Mouse (Mus musculus) heart, postnatal 36 days (tissue): ENCODE results near the gene Thsd4. TPM values are rescaled to one million over a fixed set of nuclear protein-coding genes. Genes with fewer than 3 reads are reported as not detected.

Experiments
- DNase-seq, 2 experiments: peaks; one replicate each; pipeline ENCODE4 v3.0.0; 2021 to 2022
- intact Hi-C: fragments of 180-260 bp; cut with DNase I; formaldehyde crosslinking; loops from one replicate; pipeline ENCODE4 v1.15.1; 2025
- total RNA-seq, 2 experiments: library from RNA; stranded (reverse); gene quantifications; 2 replicates each; pipeline ENCODE4 v1.2.3; 2021

Thsd4 gene
- total RNA-seq, 2 experiments from 2014 or later: 5.4 to 6.6 TPM

DNA sequence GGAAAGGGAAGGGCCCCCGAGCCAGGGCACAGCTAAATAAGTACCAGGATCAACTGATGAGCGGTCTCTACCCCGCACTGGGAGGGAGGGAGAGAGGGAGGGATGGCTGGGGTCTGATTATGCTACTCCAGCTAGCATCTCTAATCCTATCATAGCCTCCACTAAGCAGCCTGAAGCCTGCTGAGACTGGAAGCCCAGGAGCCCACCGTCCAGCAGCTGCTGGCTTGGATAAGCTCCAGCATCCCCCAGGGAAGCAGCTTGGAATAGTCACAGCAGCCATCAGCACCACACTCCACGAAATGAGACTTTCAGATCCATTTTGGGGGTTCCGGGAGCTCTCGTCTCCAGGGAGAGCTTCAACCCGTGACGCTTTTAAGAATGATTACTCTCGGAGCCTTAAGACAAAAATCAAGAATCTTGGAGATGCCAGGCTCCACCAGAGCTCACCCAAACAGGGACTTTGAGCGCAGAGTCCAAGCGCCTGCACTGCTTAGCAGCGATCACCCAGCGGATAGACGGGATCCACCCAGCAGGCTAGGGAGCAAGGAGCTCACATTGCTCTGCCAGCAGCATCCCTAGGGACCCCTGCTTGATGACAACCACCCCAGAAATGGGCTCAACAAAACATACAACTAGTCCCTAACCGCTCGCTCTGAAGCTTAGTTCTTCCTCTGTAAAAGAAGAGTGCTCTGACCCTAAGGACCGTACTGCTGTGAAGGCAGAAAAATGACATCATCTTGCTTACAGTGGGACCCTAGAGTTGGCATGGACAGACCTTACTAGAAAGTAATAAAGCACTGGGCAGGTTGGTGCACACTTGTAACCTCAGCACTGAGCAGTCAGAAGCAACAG is 64.3 kb downstream of the Thsd4 start:
- intact Hi-C loops: no loop called here
- peak; percentile 46 to 51 for DNase-seq

DNA sequence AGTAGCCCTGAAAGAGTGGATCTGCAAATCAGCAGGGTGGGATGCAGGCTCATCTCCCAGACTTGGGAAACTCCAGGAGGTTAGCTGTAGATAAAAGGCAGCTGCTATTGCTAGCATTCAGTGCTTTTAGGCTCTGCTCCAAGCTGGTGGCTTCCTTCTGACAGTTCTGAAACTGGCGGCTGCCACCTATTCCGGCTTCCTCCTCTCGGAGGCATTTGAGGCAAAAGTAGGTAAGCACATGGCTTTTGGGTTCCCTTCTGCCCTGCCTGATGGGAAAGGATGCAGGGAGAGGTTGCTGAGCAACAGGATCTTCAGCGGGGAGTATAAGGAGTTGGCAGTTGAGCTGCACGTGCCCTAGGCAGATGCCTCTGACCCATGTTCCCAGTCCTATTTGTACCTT is 65.2 kb downstream of the Thsd4 start:
- intact Hi-C loops: no loop called here
- DNase-seq: no peak

DNA sequence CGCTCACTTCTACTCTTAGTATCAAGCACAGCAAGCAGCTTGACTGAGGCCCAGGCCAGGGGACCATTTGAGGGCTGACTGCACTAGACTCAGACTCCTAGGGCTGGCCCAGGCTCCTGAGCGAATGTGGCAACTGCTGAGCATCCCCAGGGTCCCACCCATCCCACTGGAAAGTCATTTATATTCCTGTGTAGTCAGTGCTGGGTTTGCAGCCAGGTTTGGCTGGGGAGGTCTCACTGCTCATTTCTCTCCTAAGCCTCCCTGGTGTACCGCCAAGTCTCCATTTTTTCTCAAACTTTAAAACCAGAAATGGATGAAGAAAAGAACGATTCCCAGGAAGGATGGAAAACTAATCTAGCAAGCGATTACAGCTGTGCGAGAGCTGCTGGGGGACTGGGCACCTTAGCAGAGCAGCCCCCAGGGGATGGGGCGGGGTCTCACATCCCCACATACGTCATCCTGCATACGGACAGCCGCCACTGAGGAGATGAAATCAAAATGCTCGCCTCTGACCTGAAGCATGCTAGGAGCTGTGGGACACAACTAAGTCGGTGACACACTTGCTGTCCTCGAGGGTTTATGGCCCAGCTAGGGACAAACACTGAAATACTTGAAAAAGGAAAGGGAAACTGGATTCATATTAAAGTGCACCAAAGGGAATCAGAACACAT is 67.3 kb downstream of the Thsd4 start:
- intact Hi-C loops: no loop called here

DNA sequence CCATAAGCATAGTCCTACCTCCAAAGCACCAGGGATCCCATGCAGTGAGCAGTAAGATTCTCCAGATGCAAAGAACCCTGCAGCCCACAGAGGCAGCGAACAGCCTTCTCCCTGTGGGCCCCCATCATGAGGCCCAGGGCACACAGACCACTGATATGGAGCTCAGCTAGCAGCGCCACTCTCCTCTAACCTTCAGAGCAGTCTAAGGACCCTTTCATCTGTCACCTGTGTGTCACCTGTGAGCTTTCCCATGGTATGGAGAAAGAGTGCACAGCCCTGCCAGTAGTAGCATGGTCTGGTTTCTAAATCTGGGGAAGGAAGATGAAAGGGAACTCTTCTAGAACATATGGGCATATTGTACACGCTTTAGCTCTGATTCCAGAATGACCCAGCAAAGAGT is 72.3 kb downstream of the Thsd4 start:
- intact Hi-C loops: no loop called here
- DNase-seq: no peak

More for the DNA sequence above, 67.3 kb downstream of the Thsd4 start:
- no peak for DNase-seq

DNA sequence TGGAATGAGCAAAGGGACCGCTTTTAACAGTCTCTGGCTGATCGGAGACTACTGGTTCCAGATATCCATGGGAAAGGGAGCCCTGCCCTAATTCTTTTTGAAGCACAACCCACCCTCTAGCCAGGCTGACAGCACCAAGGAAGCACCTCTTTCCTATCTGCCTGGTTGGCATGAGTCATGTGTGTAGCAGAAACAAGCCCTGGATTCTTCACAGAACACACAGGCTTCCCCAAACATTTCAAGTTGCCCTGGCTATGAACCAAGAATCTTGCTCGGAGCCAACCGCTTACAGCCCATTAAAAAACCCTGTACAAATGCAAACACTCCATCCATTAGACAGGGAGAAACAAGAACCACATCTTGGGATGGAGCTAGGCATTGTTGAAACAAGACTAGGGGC is 76.0 kb downstream of the Thsd4 start:
- peak in 1 of 2 experiments; percentile 7 for DNase-seq
- intact Hi-C loops: no loop called here

DNA sequence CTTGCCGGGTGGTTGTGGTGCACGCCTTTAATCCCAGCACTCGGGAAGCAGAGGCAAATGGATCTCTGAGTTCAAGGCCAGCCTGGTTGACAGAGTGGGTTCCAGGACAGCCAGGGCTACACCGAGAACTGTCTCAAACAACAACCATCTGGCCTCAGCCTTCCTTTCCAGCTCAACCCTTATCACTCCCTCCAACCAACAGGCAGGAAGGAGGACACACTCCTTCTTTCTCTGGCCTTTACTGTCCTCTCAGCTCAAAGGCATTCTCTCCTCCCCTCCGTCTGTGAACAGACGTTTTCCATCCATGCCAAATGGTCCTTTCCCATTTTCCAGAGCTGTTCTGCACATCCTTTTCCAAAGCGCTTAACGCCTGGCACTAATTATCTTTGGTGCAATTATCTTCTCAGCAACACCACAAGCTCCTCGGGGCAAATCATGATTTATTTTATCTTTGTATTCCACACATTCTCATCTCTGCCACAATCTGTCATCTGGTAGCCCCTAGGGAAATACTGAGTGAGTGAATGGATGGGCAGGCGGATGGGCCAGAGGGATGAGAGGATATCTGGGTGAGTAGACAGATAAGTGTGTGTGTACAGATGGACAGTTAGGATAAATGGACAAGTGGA is 80.5 kb downstream of the Thsd4 start:
- intact Hi-C loops: no loop called here
- no peak for DNase-seq

DNA sequence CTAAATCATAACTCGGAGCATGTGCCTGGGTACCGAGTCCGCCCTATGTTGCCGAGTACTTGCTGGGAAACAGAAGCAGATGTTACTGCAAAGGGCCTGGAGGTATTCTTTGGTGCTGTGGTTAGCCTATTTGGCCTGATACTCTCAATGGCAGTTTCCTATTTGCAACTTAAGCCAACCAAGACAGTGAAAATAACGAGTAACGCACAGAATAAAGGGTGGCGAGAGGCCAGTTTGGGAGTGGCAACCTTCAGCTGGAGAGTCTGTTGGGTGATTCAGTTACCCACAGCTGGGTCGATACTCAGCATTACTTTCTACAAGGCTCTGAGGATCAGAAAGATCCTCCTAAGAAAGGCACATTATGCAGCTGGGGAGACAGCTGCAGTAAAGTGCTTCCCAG is 81.3 kb downstream of the Thsd4 start:
- intact Hi-C loops: no loop called here
- no peak for DNase-seq

DNA sequence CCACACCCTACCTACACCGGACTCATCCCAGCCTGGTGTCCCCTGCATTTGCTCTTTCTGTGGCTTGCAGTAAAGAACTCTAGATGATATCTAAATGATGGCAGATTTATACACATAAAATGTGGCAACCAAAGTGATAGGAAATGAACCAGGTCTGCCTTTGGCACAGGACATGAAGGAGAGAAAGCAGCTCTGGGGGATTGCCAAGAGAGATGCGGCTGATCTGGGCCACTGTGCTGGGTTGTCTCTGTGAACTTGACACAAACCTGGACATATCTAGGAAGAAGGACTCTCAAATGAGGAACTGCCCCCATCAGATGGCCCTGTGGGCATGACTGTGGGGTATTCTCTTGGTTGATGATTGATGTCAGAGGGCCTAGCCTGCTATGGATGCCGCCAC is 85.6 kb downstream of the Thsd4 start:
- intact Hi-C loops: no loop called here
- DNase-seq: no peak

DNA sequence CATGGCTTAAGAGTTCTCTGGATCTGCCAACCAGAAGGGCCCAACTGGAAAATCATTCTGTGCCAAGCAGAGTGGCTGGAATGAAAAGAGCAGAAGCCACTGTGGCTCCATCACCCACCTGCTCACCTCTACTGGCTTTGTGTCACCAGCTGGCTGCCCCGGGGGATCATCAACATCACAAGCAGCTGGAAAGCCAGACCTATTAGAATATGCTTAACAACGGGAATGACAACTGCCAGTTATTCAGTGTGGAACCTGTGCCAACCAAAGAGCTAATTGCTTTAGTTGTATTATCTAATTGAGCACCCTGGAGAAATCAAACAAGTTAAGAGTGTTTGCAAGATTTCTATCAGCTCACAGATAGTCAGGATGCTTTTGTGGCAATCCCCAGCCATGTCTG is 87.8 kb downstream of the Thsd4 start:
- intact Hi-C loops: no loop called here
- no peak for DNase-seq

DNA sequence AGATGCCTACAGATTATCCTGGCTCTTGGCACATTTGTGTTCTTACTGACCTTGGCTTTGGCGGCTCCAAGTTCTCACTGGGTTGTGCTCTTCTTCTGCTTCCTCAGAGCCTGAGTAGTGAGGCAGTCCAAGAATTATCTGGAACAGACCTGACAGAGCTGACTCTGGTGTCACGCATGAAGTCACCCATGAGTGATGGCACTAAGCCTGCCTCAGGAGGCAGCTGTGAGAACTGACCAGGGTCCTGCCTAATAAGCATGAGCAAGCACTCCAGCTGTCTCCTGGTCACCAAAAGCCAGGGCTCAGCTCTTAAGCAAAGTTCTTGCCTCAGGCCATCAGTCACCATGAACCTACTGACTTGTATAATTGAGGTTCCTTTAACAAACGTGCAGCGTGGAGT is 89.9 kb downstream of the Thsd4 start:
- intact Hi-C loops: no loop called here

DNA sequence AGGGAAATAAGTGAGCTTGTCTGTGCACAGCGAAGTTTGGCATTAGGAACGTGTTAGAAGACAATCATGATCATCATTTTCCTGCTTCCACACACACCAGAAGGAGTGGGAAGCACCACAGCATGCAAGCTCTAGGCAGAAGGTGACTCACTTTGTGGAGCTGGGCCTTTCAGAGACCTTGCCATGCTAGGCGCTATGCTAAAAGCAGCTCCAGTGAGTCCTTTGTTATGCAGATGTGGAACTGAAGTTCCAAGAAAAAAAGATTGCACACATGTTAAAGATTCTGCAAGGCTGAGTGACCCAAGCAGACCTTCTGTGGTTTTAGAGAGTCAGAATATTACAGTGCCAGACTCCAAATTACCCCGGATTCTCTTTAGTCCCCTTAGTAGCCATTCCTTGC is 91.8 kb downstream of the Thsd4 start:
- no peak for DNase-seq
- intact Hi-C loops: no loop called here

More for the DNA sequence above, 89.9 kb downstream of the Thsd4 start:
- no peak for DNase-seq

DNA sequence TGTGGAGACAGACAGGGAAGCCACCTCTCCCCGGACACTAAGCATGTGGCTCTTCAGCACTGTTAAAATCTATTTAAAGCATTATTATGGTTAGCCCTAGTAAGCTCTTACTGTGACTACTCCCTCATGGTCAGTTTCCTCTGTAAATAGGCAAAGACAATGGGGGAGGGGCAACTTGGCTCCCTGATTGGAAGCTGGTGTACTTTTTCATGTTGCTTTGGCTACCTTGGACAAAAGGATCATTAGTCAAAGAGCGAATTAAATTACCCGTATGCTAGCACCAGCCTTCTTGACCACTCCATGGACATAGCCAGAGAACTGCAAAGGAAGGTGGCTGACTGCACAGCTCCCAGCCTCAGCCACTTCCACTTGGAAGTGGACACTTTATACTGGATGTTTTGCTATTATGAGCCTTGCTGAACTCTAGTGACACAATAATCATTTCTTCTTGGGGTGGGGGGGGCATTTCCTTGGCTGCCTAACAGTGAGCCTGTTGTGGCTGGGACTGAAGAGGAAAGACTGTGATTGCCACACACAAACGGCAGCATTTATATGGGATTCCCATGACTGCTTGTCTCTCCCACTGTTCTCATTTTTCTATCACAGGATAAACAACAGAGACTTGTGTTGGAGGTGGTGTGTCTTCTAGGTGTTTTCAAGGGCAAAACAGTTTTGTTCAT is 107.6 kb downstream of the Thsd4 start:
- intact Hi-C loops: no loop called here
- no peak for DNase-seq

DNA sequence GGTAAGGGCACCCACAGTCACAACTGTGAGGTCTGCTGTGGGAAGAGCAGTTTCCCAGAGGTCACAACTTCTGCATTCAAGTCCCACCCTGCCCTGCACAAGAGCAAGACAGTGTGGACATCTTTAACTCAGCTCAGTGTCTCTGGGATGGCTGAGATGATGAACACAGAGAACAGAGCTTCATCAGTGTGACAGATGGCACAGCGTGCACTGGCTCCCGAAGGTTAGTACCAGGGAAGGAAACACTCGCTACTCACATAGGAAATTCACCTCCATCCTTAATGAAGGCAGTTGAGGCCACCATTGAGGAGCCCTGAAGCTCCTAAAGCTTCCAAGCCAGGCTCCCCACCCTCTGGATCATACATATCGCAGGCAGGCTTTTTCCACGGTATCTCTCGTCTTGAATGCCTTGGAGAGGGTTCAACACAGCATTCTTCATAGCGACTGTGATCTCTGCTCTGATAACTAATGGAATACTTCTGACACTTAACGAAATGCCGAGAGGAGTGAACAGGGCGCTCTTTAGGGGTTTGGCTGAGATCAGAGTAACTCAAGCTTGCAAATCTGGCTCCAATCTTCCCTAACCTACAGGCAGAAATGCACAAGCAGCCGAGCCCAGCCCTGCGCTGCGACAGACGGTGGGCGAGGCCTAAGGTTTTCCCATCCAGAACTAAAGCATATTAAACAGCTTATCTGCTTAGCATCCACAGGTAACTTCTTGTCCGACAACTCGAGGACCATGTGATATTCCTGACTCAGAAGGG is 110.8 kb downstream of the Thsd4 start:
- intact Hi-C loops: no loop called here
- DNase-seq: no peak

DNA sequence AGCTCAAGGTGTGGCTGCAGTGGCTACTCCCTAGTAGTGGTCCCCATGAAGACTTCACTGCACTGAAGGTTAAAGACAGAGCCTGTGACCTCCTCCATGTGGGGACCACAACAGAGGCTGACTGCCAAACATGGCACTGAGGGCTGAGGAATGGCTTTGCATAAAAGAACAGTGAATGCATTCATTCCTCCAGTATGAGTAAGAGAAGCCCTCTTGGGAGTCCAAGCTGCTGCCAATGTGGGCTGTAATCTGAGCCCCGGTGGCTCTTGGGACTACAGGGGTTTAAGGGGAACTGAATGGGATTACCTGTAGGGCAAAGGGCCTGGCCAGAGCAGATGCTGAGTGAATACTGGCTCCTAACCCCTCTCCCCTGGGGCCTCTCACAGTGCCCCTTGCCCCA is 114.5 kb downstream of the Thsd4 start:
- intact Hi-C loops: no loop called here
- no peak for DNase-seq

DNA sequence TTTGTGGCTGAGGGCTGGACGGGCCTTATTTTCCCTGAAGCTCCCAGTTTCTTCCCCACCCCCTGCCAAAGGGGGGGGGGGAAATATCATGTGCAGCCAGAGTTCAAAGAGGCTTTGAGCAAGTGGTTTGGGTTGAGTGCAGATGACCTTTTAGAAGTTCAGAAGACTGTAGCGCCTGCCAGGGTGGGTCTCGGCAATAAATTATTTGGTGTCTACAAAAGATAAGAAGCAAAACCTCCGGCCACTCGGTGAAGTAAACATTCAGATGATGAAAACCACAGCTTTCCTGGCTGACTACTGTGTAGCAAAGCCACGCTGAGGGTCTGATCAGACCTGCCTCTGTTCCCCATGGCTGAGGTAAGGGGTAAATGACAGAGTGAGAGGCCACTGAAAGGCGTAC is 116.1 kb downstream of the Thsd4 start:
- intact Hi-C loops: no loop called here
- no peak for DNase-seq

DNA sequence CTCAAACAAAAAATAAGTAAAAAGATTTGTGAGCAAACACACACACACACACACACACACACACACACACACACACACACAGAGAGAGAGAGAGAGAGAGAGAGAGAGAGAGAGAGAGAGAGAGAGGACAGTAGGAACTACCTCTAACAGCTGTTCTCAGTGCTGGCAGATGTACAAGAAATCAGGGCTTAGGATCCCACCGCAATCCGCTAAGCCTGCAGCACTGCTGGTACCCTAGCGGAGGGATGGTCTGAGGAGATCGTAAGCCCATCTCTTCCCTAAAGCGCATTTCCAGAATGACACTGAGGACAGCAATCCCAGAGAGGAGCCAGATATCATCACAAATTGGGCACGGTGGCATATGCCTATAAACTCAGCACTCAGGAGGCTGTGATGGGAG is 119.2 kb downstream of the Thsd4 start:
- no peak for DNase-seq
- intact Hi-C loops: no loop called here

DNA sequence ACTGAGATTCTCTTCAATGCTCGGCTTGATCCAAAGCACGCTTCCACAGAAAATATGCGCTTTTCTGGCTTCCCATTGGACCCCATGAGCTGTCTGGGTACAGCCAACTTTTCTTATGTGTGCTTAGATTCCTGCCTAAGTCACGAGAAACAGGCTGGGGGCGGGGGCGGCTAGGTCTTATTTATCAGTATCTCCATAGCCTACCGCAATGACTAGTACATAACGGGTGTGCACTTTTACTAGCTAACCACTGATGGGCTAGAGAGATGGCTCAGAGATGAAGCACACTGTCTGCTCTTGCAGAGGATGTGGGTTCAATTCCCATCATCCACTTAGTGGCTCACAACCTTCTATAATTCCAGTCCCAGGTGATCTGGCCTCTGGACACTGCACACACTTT is 121.8 kb downstream of the Thsd4 start:
- DNase-seq: no peak
- intact Hi-C loops: no loop called here

DNA sequence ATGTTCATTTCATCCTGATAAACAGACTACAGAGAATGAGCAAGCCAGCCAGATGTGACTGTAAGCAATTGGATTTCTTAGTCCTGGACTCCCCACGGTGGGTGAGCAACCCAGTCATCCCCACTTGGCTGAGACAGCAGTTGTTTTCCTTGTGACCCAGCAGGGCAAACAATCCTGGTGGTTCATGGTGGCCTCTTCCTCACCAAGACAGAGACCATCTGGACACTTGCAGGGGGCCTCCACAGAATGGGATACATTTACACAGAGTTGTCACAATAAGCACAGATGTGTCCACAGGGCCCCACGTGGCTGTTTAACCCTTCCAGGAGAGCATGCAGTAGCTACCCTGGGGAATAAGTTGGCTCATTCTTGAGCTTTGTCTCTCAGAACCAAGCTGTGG is 123.8 kb downstream of the Thsd4 start:
- intact Hi-C loops: no loop called here
- DNase-seq: no peak

DNA sequence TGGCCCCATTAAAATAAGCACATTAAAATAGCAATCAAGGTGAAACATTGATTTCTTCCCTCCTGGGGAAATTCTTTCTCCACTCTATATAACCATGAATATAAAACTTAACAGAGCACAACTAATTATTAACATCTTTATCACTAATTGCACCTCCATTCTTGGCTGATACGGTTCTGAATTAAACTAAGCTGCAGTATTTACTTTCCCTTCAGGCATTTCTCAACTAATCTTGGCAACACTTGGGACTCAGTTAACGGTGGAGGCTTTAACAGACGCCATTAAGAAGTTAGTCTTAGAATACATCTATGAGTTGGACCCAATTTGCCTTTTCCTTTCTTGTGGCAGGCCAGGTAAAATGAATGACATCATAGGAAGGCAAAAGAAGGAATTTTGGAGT is 125.8 kb downstream of the Thsd4 start:
- intact Hi-C loops: no loop called here
- DNase-seq: no peak

DNA sequence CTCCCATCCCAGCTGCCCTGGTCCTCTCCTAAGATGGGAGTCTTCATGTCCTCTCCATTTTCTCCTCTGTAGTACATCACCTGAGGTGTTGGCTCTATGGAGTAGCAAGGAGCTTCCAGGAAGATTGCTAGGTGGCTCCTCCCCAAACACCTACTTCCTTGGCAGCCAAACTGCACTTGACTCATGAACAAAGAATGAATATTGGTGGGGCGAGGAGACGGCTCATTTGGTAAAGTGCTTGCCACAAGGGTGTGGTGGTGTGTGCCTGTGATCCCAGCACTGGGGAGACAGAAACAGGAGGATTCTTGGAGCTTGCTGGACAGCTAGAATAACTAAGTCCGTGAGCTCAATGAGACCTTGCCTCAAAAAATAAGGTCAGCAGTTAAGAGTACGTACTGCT is 128.9 kb downstream of the Thsd4 start:
- DNase-seq: no peak
- intact Hi-C loops: no loop called here

DNA sequence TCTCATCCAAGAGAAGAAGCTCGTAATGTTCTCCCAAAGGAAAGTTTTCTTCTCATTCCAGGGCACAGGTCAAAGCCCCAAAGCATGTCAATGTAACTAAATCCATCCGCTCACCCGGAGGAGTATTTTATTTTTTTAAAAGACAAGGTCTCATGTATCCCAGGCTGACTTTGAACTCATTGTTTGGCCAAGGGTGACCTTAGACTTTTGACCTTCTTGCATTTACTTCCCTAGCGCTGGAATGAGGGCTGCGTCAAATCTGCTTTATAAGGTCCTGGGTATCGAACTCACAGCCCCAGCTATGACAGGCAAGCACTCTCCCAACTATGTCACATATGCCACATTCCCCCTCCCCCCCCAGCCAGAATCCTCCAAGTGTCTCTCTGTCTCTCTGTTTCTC is 137.1 kb downstream of the Thsd4 start:
- intact Hi-C loops: no loop called here
- DNase-seq: no peak
